Mouse (Mus musculus) liver, embryonic 14.5 days (tissue): ENCODE measurements at regions not wholly inside any gene's neighbourhood (a gene's known extent, or its start where the extent isn't known, plus 50 kb on each side); places are given as distances from the start of the nearest gene placed in this dataset.

Experiments used
- CTCF ChIP-seq: IDR thresholded peaks from 2 replicates; pipeline ENCODE4 v1.5.1; 2016; ENCODE audit warnings: antibody characterized with exemption, low read depth, control low read depth
- EP300 ChIP-seq: IDR thresholded peaks from 2 replicates; pipeline ENCODE4 v1.6.1; 2016; ENCODE audit warnings: antibody characterized with exemption, low read depth

GRCm38 (mm10) chr6:94389716-94390115, 106.0 kb upstream of the Magi1 start:
- no peak for TF ChIP-seq CTCF
- TF ChIP-seq EP300, result no peak
